Mouse (Mus musculus): ENCODE measurements around the gene Cpne1.

The Cpne1 gene

GRCm38 (mm10) chr2:156079183-156079560, 32.6 kb downstream of the Cpne1 start:
- DNase-seq, result no peak

GRCm38 (mm10) chr2:156078421-156079182, 33.2 kb downstream of the Cpne1 start:
- no peak for DNase-seq

- DNase-seq, result no peak
Observed at GRCm38 (mm10) chr2:156077461-156077860, 34.3 kb downstream of the Cpne1 start.

- no peak for DNase-seq
Observed at GRCm38 (mm10) chr2:156073725-156074124, 38.0 kb downstream of the Cpne1 start.

GRCm38 (mm10) chr2:156071236-156071635, 40.5 kb downstream of the Cpne1 start:
- DNase-seq, result no peak

- peak; percentile 93 to 94 for DNase-seq
Observed at GRCm38 (mm10) chr2:156067916-156068315, 43.8 kb downstream of the Cpne1 start.

GRCm38 (mm10) chr2:156066126-156066525, 45.6 kb downstream of the Cpne1 start:
- no peak for DNase-seq

- peak; percentile 83 to 85 for DNase-seq
Observed at GRCm38 (mm10) chr2:156065099-156066041, 46.4 kb downstream of the Cpne1 start, which contains the start of gene Spag4. TSS of gene Spag4 (plus strand) at chr2:156065175.

- no peak for DNase-seq
Observed at GRCm38 (mm10) chr2:156052816-156053215, 58.9 kb downstream of the Cpne1 start, which contains the start of gene Fer1l4. TSS of gene Fer1l4 (minus strand) at chr2:156052947.

GRCm38 (mm10) chr2:156047929-156048328, 63.8 kb downstream of the Cpne1 start:
- DNase-seq, result no peak

- no peak for DNase-seq
Observed at GRCm38 (mm10) chr2:156042903-156043302, 68.9 kb downstream of the Cpne1 start.

GRCm38 (mm10) chr2:156039390-156039789, 72.4 kb downstream of the Cpne1 start:
- DNase-seq, result no peak

GRCm38 (mm10) chr2:156025482-156025881, 86.3 kb downstream of the Cpne1 start:
- no peak for DNase-seq
